Mouse (Mus musculus) cortical plate, adult 2 months (tissue): ENCODE measurements around the gene Amz2.

Source experiments
- CTCF ChIP-seq: fragments of 200-500 bp; IDR thresholded peaks from 2 replicates; pipeline ENCODE4 v1.5.1; 2011; ENCODE audit warnings: mild to moderate bottlenecking, control low read depth, low read length; ENCODE audit not compliant: insufficient read depth; ENCODE audit errors: extremely low read depth
- POLR2A ChIP-seq: fragments of 200-500 bp; IDR thresholded peaks from 2 replicates; pipeline ENCODE4 v1.6.1; 2011; ENCODE audit warnings: mild to moderate bottlenecking, low read length, control low read depth; ENCODE audit not compliant: insufficient read depth; ENCODE audit errors: extremely low read depth

GRCm38 (mm10) chr11:109474086-109474742, 48.5 kb downstream of the Amz2 start:
- TF ChIP-seq POLR2A (no peak), CTCF (no peak)
